Mouse (Mus musculus) ES-Bruce4 (cell line): ENCODE data around the gene Racgap1.

ENCODE experiments used
- CTCF ChIP-seq: IDR thresholded peaks from one replicate; pipeline ENCODE4 v1.8.1; 2011; ENCODE audit warnings: low read depth, low read length
- EP300 ChIP-seq: IDR thresholded peaks from 2 replicates; pipeline ENCODE4 v1.6.1; 2011; ENCODE audit warnings: low read depth, low read length; ENCODE audit not compliant: insufficient read depth
- POLR2A ChIP-seq: IDR thresholded peaks from one replicate; pipeline ENCODE4 v1.8.1; 2011; ENCODE audit warnings: low read length; ENCODE audit not compliant: insufficient read depth

DNA sequence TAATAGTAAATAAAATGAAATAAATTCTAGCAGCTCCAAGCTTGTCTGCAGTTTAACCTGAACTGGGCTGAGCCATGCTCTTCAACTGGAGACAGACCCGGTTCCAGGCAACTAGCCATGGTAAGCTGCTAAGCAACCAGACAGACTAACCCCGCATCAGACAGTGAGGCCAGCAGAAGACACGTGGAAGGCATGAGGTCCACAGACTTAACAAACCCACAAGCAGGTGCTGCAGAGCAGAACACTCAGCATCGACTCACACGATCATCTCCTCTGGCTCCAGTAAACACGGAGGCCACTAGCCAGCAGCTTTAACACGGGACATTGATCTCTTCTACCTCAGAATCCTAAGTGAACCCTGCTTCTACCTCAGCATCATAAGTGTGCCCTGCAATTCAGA lies 6.7 kb downstream of the Racgap1 start:
- no peak for TF ChIP-seq CTCF
- no peak for TF ChIP-seq EP300
- TF ChIP-seq POLR2A: no peak
